Mouse (Mus musculus): ENCODE results near the gene Npas3.

- TF ChIP-seq CTCF (IDR thresholded peaks at IDR 0.05) (no peak), POLR2A (IDR thresholded peaks at IDR 0.05; ENCODE audit: insufficient read depth, low read depth, low read length) (no peak), EP300 (IDR thresholded peaks at IDR 0.05; ENCODE audit: insufficient read depth, low read depth, low read length) (no peak)
These were observed 319 bp downstream of the Npas3 start for GRCm38 (mm10) chr12:53248796-53249195.

Measured in heart, adult 2 months (tissue).